Mouse (Mus musculus): ENCODE results near the gene Gabarap. TPM values are rescaled to one million over a fixed set of nuclear protein-coding genes. Genes with fewer than 3 reads are reported as not detected.
A peak's percentile ranks its signal among the peaks of the same experiment; 100 is the strongest.

Gabarap gene
- total RNA-seq (2012; rRNA removed), result 57.7 and 70.6 TPM in 2 replicates

DNA sequence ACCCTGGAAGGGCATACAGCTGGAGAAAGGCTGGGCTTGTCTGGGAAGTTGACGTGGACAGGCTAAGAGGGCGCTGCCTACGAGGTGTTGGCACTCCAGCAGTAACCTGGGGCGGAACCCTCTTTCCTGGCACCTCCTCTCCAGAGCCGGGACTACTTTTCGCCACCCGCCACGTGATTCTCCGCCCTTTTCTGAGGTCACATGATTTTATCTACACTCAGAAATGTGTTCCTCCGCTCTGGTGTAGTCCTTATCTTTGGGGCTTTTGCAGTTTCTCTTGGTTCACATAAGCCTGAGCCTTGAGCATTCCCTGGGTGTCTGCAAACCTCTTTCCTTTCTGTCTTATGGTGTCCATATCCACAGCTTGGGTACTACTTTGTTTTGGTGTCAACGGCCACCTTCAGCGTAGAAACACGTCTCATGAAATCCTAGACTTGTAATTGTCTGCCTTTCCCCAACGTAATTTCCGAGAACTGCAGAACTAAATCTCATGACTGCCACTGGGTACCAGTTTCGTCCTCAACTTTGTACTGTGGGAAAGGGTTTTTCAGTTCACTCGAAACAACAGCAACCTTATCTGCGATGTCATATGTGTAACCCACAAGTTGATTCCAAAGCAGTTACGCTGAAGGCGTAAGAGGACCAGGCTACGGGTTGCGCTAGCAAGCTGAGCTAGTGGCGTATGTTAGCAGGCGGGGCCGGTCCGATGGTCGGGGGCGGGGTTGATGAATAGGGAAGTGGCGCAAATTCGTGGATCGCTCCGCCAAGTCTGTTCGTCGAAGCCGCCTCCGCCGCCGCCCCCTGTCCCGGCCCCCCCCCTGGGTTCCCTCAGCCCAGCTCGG is at the start of gene Gabarap:
TSS of gene Gabarap (plus strand) at position 294 of the 842 bp plus-strand sequence.
- peaks cover 10% of the 10 kb centered on the region for H3K36me3 ChIP-seq (ENCODE audit: control insufficient read depth, insufficient read depth, low read length, poor library complexity, severe bottlenecking)

DNA sequence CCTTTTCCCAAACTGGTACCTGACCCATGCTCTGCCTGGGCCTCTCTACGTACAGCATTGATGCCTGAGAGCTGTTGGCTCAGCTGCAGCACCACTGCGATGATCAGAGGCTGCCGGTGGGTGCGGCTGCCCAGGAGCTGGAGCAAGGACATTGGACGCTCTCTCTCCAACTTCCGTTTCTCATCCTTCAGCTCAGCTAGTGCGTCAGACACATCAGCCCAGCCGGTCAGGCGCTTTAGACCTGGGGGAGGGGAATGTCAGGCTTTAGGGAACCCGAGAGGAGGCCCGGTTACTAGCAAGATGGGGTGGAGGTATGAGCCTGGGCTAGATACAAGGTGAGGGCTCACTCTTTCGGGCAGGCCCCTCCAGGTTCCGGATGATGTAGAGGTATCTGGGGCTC is 45.7 kb upstream of the Gabarap start:
- no peak overlapping the region for H3K27ac ChIP-seq (ENCODE audit: insufficient read depth, low read depth, low read length, poor library complexity, severe bottlenecking)
- no peaks in the 10 kb centered on the region for H3K9me3 ChIP-seq (ENCODE audit: control insufficient read depth, insufficient read depth, low read depth, low read length)
- H3K4me1 ChIP-seq (ENCODE audit: control insufficient read depth in 2 of 2, insufficient read depth in 2 of 2, low read length in 2 of 2, poor library complexity in 1 of 2), result peaks cover 0 to 14% of the 10 kb centered on the region in 2 experiments; a peak in 1 of 4 replicates
- in situ Hi-C loops (cut with MboI; ENCODE audit: low sequenced_read_pairs in 2 of 2, unreplicated experiment in 2 of 2), result no loop called here
- H3K9ac ChIP-seq (ENCODE audit: insufficient read depth, low read depth, low read length, poor library complexity, severe bottlenecking), result no peak overlapping the region
- H3K4me3 ChIP-seq (ENCODE audit: insufficient read depth in 1 of 2, low read depth in 1 of 2, low read length in 2 of 2, poor library complexity in 1 of 2, severe bottlenecking in 1 of 2), result no peak overlapping the region
- no peaks in the 10 kb centered on the region; the same call in 1 of the 2 replicates for H3K36me3 ChIP-seq (ENCODE audit: control insufficient read depth, insufficient read depth, low read length, poor library complexity, severe bottlenecking)
- DNase-seq (ENCODE audit: low read depth, low spot score), result no peak
- TF ChIP-seq ZC3H11A (IDR thresholded peaks at IDR 0.05; ENCODE audit: borderline replicate concordance, low read depth, low read length), result no peak
- TF ChIP-seq CHD2 (IDR thresholded peaks at IDR 0.05; ENCODE audit: low read depth, low read length), result no peak
- TF ChIP-seq HCFC1 (IDR thresholded peaks at IDR 0.05; ENCODE audit: borderline replicate concordance, insufficient read depth, low read length), result no peak
- no peak for TF ChIP-seq ZNF384 (IDR thresholded peaks at IDR 0.05; ENCODE audit: low read depth, low read length)

More for the DNA sequence above, at the start of gene Gabarap:
- peak within 1 kb of the TSS; percentile 61 to 85 for H3K4me3 ChIP-seq (ENCODE audit: insufficient read depth in 1 of 2, low read depth in 1 of 2, low read length in 2 of 2, poor library complexity in 1 of 2, severe bottlenecking in 1 of 2)
- H3K4me1 ChIP-seq (ENCODE audit: control insufficient read depth in 2 of 2, insufficient read depth in 2 of 2, low read length in 2 of 2, poor library complexity in 1 of 2), result peaks cover 0 to 1% of the 10 kb centered on the region in 2 experiments; a peak in 1 of 4 replicates
- peak within 1 kb of the TSS; percentile 92 for H3K9ac ChIP-seq (ENCODE audit: insufficient read depth, low read depth, low read length, poor library complexity, severe bottlenecking)
- peak; percentile 95 for DNase-seq (ENCODE audit: low read depth, low spot score)
- in situ Hi-C loops (cut with MboI; ENCODE audit: low sequenced_read_pairs in 2 of 2, unreplicated experiment in 2 of 2), result no loop called here
- peak within 1 kb of the TSS; percentile 30 for H3K27ac ChIP-seq (ENCODE audit: insufficient read depth, low read depth, low read length, poor library complexity, severe bottlenecking)
- H3K9me3 ChIP-seq (ENCODE audit: control insufficient read depth, insufficient read depth, low read depth, low read length), result no peaks in the 10 kb centered on the region
- TF ChIP-seq CHD2 (IDR thresholded peaks at IDR 0.05; ENCODE audit: low read depth, low read length) (peak; percentile 81), ZNF384 (IDR thresholded peaks at IDR 0.05; ENCODE audit: low read depth, low read length) (no peak), MAFK (IDR thresholded peaks at IDR 0.05; ENCODE audit: insufficient read depth, low read depth, low read length) (no peak), ZC3H11A (IDR thresholded peaks at IDR 0.05; ENCODE audit: borderline replicate concordance, low read depth, low read length) (no peak), HCFC1 (IDR thresholded peaks at IDR 0.05; ENCODE audit: borderline replicate concordance, insufficient read depth, low read length) (peak; percentile 52; the same call in 1 of the 2 replicates)

DNA sequence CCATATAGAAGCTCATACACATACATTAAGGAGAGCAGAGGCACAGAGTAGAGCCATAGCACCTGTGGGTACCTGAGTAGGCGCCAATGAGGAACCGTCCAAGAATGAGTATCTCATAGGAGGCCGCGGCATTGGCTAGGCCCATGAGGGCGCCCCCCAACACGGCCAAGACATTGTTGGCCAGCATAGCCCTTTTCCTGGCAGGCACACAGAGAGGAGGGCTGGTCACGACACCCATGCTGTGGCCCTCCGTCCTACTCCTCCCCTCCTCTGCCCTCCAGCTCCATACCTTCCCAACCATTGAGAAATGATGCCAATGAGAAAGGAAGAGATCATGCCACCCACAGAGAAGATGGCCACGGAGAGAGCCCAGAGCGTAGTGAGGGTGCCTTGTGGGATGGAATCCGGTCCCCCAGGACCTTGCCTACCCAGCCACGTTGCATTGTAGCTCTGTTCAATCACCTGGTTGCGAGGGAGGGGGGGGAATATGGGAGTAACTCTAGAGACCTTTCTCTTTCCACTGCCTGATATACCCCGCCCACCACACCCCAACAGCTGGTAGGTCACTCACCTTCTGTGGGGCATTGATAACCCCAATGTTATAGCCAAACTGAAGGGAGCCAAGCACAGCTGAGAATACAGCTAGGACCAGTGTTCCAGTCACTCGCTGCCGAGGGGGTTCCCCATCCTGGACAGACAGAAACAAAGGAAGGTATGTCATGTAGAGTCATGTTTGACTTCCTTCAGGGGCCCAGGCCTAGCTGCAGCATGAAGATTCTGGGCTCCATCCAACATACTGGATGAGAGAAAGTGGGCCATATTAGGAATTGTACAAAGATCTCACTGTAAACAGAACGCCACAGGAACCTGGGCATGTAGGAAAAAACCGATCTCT is 44.7 kb upstream of the Gabarap start:
- Histone ChIP-seq H3K27ac (ENCODE audit: insufficient read depth, low read depth, low read length, poor library complexity, severe bottlenecking) (no peak overlapping the region), H3K9me3 (ENCODE audit: control insufficient read depth, insufficient read depth, low read depth, low read length) (no peaks in the 10 kb centered on the region), H3K9ac (ENCODE audit: insufficient read depth, low read depth, low read length, poor library complexity, severe bottlenecking) (no peak overlapping the region), H3K4me1 (ENCODE audit: control insufficient read depth in 2 of 2, insufficient read depth in 2 of 2, low read length in 2 of 2, poor library complexity in 1 of 2) (peaks cover 0 to 12% of the 10 kb centered on the region in 2 experiments; a peak in 1 of 4 replicates), H3K4me3 (ENCODE audit: insufficient read depth in 1 of 2, low read depth in 1 of 2, low read length in 2 of 2, poor library complexity in 1 of 2, severe bottlenecking in 1 of 2) (no peak overlapping the region), H3K36me3 (ENCODE audit: control insufficient read depth, insufficient read depth, low read length, poor library complexity, severe bottlenecking) (no peaks in the 10 kb centered on the region; the same call in 1 of the 2 replicates)
- no peak for TF ChIP-seq ZC3H11A (IDR thresholded peaks at IDR 0.05; ENCODE audit: borderline replicate concordance, low read depth, low read length)
- TF ChIP-seq HCFC1 (IDR thresholded peaks at IDR 0.05; ENCODE audit: borderline replicate concordance, insufficient read depth, low read length), result no peak
- no peak for TF ChIP-seq ZNF384 (IDR thresholded peaks at IDR 0.05; ENCODE audit: low read depth, low read length)
- TF ChIP-seq CHD2 (IDR thresholded peaks at IDR 0.05; ENCODE audit: low read depth, low read length), result no peak
- no peak for TF ChIP-seq MAFK (IDR thresholded peaks at IDR 0.05; ENCODE audit: insufficient read depth, low read depth, low read length)
- DNase-seq (ENCODE audit: low read depth, low spot score), result no peak
- in situ Hi-C loops (cut with MboI; ENCODE audit: low sequenced_read_pairs in 2 of 2, unreplicated experiment in 2 of 2), result no loop called here

DNA sequence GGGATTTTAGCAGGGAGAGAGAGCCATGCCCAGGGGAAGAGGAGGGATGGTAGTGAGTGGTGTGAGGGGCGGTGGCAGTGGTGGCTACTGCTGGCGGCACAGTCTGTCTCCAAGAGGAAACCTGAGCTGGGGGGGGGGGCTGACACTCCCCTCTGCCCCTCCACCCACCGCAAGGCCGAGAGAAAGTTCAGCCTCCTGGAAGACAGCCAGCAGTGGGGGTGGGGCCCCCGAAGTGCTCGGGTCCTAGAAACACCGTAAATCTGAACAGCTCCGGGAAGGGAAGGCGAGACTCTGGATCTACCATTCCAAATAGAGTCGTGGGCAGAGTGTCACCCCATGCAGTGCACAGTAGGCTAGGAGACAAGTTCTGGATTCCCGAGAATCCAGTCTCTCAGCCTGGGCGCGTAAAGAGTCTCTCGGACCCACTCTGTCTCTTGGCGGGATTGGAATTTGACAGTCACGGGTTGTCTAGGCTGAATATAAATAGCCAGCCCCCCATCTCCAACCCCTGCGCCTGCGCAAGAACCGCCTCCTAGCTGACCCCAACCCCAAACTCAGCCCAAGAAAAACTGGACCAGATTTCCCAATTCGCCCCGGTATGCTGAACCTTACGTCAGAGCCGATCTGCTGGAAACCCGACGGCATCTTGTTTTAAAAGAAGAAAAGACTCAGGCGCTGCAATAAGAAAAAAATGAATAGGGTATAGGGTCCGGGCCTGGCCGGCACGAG is 43.4 kb upstream of the Gabarap start:
- H3K27ac ChIP-seq (ENCODE audit: insufficient read depth, low read depth, low read length, poor library complexity, severe bottlenecking), result no peak overlapping the region

More for the DNA sequence above, 43.4 kb upstream of the Gabarap start:
- DNase-seq (ENCODE audit: low read depth, low spot score), result no peak
- in situ Hi-C loops (cut with MboI; ENCODE audit: low sequenced_read_pairs in 2 of 2, unreplicated experiment in 2 of 2), result no loop called here
- H3K9ac ChIP-seq (ENCODE audit: insufficient read depth, low read depth, low read length, poor library complexity, severe bottlenecking), result peak overlapping the region; percentile 35; the same call in 1 of the 2 replicates
- peak overlapping the region; percentile 58 to 89 for H3K4me3 ChIP-seq (ENCODE audit: insufficient read depth in 1 of 2, low read depth in 1 of 2, low read length in 2 of 2, poor library complexity in 1 of 2, severe bottlenecking in 1 of 2)
- peaks cover 0 to 12% of the 10 kb centered on the region in 2 experiments; a peak in 1 of 4 replicates for H3K4me1 ChIP-seq (ENCODE audit: control insufficient read depth in 2 of 2, insufficient read depth in 2 of 2, low read length in 2 of 2, poor library complexity in 1 of 2)
- TF ChIP-seq CHD2 (IDR thresholded peaks at IDR 0.05; ENCODE audit: low read depth, low read length), result no peak
- TF ChIP-seq HCFC1 (IDR thresholded peaks at IDR 0.05; ENCODE audit: borderline replicate concordance, insufficient read depth, low read length), result no peak
- TF ChIP-seq ZNF384 (IDR thresholded peaks at IDR 0.05; ENCODE audit: low read depth, low read length), result no peak
- TF ChIP-seq MAFK (IDR thresholded peaks at IDR 0.05; ENCODE audit: insufficient read depth, low read depth, low read length), result no peak
- no peak for TF ChIP-seq ZC3H11A (IDR thresholded peaks at IDR 0.05; ENCODE audit: borderline replicate concordance, low read depth, low read length)
- no peaks in the 10 kb centered on the region for H3K9me3 ChIP-seq (ENCODE audit: control insufficient read depth, insufficient read depth, low read depth, low read length)
- no peaks in the 10 kb centered on the region; the same call in 1 of the 2 replicates for H3K36me3 ChIP-seq (ENCODE audit: control insufficient read depth, insufficient read depth, low read length, poor library complexity, severe bottlenecking)
